Mouse (Mus musculus): ENCODE data around the gene Olfr606.
"Not testable (repeated sequence)": the region's sequence is repeated elsewhere in the genome, so short reads cannot be mapped to it uniquely, and the experiment has no call there.

Olfr606 gene

DNA sequence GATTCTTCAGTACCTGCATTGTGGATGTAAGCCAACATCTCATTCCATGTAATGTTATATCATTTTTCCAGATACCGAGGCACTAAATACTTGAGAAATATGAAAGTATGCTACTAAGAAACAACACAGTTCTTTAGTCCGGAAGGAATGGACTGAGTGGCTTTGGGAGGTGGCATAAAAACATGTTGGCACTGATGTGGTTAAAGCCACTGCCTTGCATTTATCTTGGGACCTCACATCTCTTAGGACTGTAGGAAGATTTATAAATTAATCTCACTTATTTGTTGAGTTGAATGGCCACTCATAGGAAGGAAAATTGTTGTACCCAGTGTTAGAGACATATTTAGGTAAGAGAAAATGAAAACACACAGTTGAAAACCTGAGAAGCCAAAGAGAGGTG, at the start of gene Olfr606:
TSS of gene Olfr606 (plus strand) at position 301 of the 400 bp plus-strand sequence.
- no peak for DNase-seq (ENCODE audit: extremely low read depth, low read depth, low spot score)

DNA sequence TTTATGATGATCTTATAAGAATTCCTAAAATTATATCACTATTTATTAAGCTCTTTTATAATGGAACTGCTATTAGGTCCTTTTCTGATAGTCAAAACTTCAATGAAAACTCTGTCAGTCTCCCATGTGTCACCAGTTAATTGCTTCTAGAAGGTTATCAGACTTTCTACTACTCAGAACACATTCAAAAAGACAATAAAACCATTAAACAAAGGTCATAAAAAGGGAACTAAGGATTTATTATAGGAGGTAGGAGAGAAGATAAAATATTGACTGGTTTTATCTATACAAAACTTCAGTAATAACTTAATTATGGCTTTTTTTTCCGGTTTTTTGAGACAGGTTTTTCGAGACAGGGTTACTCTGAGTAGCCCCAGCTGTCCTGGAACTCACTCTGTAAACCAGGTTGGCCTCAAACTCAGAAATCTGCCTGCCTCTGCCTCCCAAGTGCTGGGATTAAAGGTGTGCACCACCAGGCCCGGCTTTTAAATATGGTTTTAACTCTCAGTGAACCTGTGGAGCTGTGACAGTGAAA, 42.3 kb upstream of the Olfr606 start:
- not testable (repeated sequence) for DNase-seq (ENCODE audit: extremely low read depth, low read depth, low spot score)

DNA sequence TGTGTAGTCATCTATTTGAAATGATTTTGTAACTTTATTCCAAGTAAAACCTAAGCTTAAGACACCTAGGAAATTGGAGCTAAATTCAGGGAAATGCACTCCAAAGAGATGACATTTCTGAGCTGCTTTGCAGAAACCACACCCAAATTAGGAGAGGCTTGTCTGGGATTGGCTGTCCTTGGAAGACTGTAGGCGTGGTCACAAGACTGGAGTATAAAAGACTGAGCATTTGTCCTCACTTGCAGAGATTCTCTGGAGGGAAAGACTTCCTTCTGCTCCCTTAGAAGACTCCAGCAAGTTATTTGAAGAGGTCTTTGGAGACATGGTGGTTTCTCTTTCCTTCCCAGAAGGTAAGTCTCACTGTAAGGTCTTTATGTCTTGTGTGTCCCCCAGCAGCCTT, 34.1 kb upstream of the Olfr606 start, which contains the start of gene Usp17lc:
TSS of gene Usp17lc (plus strand) at position 301 of the 400 bp plus-strand sequence.
- DNase-seq (ENCODE audit: extremely low read depth, low read depth, low spot score): not testable (repeated sequence)

DNA sequence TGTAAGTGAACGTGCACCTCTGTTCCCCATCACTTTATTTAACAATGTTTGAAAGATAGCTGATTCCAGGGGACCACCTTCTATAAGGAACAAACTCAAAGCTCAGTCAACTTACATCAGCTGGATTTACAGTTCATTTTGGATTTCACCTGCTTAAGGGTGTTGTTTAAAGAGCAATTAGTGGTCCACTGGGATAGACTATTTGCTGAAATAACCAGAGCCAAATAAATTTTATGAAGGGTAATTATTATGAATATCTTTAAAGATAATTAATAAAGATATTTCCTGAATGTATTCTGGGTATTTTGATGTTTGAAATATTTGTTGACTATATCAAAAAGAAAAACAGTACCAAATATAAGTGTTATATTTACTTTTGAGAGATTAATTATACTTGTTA, 3.5 kb upstream of the Olfr606 start, which contains the start of gene Olfr605:
TSS of gene Olfr605 (minus strand) at position 101 of the 400 bp plus-strand sequence.
- no peak for DNase-seq (ENCODE audit: extremely low read depth, low read depth, low spot score)

DNA sequence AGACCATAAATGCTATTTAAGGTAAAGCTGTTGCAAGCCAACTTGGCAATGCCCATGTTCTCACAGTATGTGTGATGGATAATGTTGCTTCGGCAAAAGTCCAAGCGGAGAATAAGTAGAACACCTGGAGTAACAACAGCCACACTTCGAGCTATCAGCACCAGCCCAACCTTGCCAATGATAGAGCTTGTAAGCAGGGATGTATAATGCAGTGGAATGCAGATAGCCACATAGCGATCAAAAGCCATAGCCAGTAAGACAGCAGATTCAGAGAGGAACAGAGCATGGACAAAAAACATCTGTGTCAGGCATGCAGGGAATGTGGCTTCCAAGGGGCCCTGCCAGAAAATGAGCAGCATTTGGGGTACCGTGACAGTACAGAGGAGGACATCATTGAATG, 11.7 kb downstream of the Olfr606 start:
- DNase-seq (ENCODE audit: extremely low read depth, low read depth, low spot score): no peak

DNA sequence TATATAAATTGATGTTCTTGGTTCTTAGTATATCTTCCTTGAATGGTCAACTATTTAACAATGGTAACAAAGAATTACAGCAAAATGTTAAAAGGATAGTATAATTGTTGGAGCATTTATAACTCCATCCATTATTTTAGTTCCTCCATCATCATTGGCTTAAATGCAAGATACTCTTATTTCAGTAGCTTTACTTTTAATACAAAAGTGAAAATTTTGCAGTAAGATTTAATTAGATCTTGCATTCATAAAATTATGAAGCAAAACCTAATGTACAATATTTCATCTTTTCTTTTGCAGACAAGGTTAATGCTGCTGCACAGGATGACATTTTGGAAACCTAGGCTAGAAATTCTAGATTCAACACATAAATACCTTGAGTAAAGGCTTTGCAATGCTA, 20.7 kb downstream of the Olfr606 start, which contains the start of gene Olfr608:
TSS of gene Olfr608 (plus strand) at position 301 of the 400 bp plus-strand sequence.
- no peak for DNase-seq (ENCODE audit: extremely low read depth, low read depth, low spot score)

DNA sequence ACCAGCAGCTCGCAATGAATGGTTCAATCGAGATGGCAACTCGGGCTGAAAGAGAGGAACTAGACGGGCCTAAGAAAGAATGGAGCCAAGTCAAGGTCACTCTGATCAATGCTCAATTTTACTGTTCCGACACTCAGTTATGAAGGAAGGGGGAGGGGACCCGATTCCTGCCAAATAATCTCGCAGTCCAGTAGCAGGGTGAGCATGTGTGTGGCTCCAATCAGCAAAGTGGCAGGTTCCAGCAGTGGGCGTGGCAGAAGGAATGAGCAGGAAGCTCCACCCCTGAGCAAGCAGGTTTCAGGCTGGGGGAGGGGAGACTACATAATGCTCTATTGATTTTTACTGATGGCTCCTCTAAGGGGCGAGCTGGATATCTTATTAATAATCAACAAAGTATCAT, 28.3 kb downstream of the Olfr606 start:
- not testable (repeated sequence) for DNase-seq (ENCODE audit: extremely low read depth, low read depth, low spot score)

DNA sequence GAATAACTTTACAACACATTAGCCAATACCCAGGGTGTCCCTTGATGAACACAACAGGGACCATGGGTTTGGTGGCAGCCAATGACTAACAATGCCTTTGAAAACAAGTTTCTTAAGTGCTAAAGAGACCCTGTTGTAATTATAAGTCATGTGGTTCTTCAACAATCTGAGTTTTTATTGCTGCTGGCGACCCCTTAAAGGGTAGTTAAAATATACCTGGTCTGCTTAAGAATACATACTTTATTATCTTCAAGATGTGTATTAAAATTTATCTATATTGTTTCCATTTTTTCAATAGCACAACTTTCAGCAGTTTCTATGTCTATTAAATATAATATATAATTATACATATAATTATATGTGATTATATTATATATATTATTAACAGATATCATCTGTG, 49.1 kb downstream of the Olfr606 start, which contains the start of gene Olfr609:
TSS of gene Olfr609 (minus strand) at position 101 of the 400 bp plus-strand sequence.
- no peak for DNase-seq (ENCODE audit: extremely low read depth, low read depth, low spot score)

Measured in fat pad, adult 2 months (tissue).